Mouse (Mus musculus) CD8-positive naive resting alpha-beta T cell, adult 2 months (primary cell): ENCODE measurements around the gene Psph.

Experiments
- DNase-seq, 2 experiments: peaks; one replicate each; pipeline ENCODE4 v3.0.0; 2022; ENCODE audit warnings: low read depth in 2 of 2, low spot score in 2 of 2

Psph gene

DNA sequence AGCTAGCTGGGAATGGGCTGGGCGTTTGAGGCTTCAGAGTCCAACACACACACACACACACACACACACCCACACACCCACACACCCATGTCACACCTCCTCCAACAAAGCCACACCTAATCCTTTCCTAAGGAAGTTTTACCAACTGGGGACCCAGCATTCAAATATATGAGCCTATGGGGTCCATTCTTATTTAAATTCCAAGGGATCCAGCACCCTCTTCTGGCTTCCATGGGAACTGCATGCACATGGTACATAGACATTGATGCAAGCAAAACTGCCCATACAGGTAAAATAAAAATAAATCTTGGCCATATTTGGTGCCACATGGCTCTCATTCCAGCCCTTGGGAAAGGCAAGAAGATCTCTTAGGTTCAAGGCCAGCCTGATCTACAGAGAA, 46.3 kb downstream of the Psph start:
- peak in 1 of 2 experiments; percentile 40 for DNase-seq

DNA sequence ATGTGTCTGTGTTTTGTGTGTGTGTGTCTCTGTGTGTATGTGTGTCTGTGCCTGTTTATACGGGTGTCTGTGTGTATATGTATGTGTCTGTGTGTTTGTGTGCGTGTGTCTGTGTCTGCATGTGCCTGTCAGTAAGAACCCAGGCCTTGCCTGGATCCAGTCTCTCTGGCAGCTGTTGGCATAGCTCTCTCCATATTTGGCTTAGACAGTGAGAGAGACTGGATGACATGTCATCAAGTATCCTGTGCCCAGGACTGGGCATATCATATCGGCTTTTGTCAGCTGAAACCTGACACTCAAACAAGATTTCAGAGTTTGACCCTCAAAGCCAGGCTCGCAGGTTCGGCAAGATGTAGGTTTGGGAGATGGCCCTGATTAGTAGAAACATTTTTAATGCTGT, 56.2 kb downstream of the Psph start:
- DNase-seq: no peak

DNA sequence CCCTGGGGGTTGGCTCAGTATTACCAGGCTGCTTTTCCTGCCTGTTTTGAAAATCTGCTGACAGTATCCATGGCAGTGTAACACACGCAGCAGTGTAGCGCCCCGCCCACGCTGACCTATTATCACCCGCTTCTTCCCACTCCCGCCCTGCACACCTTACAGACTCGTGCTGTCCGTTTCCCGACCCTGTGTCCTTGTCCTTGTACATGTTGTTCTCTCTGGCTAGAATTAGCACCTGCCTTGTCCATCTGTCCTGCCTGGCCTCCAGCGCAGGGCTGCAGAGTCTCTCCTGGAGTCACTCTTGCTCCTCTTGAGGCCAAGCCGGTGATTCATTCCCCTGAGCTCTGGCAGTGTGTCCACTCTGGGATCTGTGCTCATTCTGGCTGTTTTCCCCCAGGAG, 56.9 kb downstream of the Psph start:
- DNase-seq: no peak

DNA sequence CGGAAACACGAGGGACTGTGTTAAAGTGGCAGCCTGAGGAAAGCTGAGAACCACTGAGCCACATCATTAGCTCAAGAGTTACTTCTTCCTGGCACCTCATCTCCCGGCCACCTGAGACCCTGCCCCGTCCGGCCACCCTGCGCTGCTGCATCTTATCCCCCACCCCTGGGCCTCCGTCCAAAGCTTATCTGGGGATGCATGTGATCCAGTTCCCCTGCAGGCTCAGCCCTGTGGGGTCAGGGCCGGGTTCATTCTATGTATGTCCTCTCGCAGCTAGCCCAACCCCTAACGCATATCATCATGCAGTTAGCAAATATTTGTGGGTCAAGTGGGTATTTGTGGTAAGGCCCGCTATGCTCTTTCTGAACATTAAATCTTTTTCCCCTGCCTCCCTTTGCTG, 58.0 kb downstream of the Psph start:
- no peak for DNase-seq

DNA sequence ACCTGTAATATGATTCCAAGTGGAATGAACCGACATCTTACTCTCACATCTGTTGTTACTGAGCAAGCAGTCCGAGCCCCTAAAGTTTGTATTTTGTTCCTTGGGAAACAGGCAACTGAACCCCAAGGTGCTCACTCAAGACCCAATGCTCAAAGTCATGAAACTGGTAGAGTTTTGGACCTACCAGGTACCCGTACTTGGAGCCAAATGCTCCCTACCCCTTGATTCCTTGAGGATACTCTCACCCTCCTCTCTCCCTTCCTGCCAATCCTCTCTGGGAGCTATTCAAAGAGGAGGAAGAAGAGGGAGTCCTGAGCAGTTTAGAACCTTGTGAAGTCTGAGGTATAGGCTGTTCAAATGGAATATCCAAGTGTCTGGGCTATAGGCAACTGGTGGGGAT, 60.5 kb downstream of the Psph start:
- no peak for DNase-seq

DNA sequence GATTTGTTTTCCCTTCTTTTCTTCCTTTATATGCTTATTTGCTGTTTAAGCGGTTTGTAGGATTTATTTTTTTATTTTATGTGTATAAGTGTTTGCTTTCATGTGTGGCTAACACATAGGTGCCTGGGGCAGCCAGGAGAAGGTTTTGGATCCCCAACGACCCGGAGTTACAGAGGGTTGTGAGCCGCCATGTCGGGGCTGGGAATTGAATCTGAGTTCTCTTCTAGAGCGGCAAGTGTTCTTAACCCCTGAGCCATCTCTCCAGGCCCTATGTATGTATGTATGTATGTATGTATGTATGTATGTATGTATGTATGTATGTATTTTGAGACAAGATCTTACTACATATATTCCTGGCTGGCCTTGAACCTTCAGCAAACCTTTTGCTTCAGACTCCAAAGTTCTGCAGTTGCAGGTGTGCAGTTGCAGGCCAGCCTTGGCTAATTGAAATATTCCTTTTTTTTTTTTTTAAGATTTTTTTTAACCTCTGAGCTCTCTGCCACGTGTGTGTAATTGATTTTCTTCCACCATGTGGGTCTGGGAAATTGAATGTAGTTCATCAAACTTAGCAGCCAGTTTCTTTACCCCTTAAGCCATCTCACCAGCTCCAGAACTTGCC, 61.4 kb downstream of the Psph start:
- DNase-seq: peak in 1 of 2 experiments; percentile 14

DNA sequence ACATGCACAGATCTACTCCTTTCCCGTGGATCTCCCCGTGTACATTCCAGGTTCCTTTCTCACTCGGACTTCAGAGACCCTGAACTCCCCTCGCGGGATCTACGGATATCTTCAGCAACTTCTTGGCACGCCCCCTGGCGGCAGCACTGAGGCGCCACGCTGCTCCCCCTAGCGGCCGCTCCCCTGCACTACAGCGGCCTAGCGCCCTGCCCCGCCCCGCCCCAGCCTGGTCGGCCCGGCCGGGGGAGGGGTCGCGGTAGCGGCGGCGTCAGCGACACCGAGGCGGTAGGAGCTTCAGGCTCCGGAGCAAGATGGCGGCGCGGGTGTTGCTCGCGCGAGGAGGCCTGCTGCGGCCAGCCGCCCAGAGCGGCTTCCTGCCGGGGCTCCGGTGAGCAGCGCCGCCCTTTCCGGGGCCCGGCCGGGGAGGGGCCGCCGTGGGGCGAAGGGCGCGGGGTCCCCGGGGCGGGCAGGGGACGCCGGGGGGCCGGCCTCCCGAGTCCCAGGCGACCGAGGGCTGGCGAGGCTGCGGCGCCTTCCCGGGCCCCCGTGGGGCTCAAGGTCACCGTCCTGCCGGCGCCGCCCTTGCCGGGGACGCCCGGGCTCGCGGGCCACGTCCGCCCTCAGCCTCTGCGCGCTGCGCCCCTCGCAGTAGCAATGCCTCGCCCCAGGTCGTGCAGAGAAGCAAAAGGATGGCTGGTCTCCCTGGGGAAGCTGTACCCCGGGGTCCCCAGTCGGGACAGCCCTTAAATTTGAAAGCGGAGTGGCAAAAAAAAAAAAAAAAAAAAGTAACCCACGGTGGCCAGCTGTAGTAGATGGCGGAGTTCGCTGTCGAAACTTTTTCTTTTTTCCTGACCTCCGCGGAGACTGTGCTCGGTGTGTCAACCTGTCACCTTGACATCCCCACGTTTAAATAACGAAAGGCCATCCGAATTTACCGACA, 62.1 kb downstream of the Psph start, which contains the start of gene Nipsnap2:
Gene Nipsnap2, plus strand, starts transcription at position 230 of the 940 bp plus-strand sequence.
- DNase-seq: peak; percentile 93 to 95

DNA sequence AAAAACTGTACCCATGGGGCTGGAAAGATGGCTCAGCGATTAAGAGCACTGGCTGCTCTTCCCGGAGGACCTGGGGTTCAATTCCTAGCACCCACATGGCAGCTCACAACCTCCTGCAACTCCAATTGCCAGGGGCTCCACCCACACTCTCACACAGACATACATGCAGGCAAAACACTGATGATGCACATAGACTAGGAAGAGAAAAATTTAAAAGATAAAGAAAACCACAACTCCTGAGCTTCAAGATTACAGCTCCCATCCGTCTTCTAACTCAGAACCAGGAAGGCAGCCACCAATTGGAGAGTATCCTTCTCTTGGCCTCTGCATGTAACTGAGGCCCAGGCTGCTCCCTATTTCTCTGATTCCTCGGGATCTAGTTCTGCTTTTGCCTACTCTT, 63.0 kb downstream of the Psph start:
- DNase-seq: peak in 1 of 2 experiments; percentile 7

DNA sequence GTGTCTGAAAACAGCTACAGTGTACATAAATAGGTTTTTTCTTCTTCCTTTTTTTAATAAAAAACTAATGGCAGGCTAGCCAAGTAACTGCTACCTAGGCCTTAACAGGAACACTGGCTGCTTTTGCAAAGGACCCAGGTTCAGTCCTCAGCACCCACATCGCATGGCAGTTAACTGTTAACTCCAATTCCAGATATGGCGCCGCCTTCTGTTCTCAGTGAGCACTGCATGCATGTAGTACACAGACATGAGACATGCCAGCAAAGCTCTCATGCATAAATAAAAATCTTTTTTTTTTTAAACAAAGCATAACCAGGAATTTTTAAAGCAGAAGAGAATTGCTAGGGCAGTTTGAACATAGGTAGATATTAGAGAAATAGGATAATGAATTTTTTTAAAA, 67.1 kb downstream of the Psph start:
- no peak for DNase-seq

DNA sequence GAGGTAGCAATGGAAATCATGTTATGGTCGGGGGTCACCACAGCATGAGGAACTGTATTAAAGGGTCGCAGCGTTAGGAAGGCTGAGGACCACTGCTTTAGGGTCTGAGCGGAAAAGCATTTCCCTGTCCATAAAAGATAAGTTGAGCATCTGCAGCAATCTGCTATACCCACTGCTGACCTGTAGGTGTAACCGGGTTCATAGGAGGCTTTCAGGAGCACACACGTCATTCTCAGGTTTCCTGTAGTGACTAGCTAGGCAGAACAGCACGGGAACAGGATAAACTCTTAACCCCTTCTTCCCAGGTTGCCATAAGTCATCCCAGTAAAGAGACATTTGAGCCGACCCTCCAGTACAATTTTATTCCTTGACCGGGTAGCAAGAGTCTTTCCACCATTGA, 70.2 kb downstream of the Psph start:
- no peak for DNase-seq
